Mouse (Mus musculus): Measurements from ENCODE around the gene Pinlyp. TPM values are rescaled to one million over a fixed set of nuclear protein-coding genes. Genes with fewer than 3 reads are reported as not detected.

Pinlyp gene
- polyA plus RNA-seq (2014; fragmentation: Nextera tagmentation; extraction: Ambion mirVana), result not detected in 2 replicates

GRCm38 (mm10) chr7:24546068-24546614 lies at the start of gene Pinlyp, which contains the start of gene Xrcc1:
Gene Pinlyp, minus strand, starts transcription at chr7:24546118.
Gene Xrcc1, plus strand, starts transcription at chr7:24546289.
- Histone ChIP-seq H3K4me2 (replicated peaks) (peak within 1 kb of the TSS; percentile 58), H3K27me3 (ENCODE audit: control insufficient read depth, insufficient read depth, low read length) (no peaks in the 10 kb centered on the region), H3K9me3 (ENCODE audit: control insufficient read depth, low read length) (no peaks in the 10 kb centered on the region), H3K36me3 (replicated peaks; ENCODE audit: control insufficient read depth, insufficient read depth) (peaks cover 15% of the 10 kb centered on the region; the same call in 1 of the 2 replicates), H3K4me1 (replicated peaks; ENCODE audit: control insufficient read depth, insufficient read depth, low read length) (peaks cover 5% of the 10 kb centered on the region), H3K4me3 (replicated peaks; ENCODE audit: low read length) (peak within 1 kb of the TSS; percentile 49), H3K9ac (peak within 1 kb of the TSS; percentile 60), H3K27ac (peak within 1 kb of the TSS; percentile 47; the same call in 1 of the 2 replicates)
- ATAC-seq (ENCODE audit: low FRiP score), result no peak
- WGBS, result 36% methylated on average over 13 of the region's 13 CpGs
- no peak for DNase-seq (ENCODE audit: low spot score)

- no peaks in the 10 kb centered on the region for H3K9me3 ChIP-seq (ENCODE audit: control insufficient read depth, low read length)
These were observed 49.5 kb upstream of the Pinlyp start for GRCm38 (mm10) chr7:24595464-24595863.

GRCm38 (mm10) chr7:24594309-24594803 lies 48.4 kb upstream of the Pinlyp start:
- peak overlapping the region; percentile 68 for H3K9ac ChIP-seq
- H3K4me2 ChIP-seq (replicated peaks), result peak overlapping the region; percentile 74
- peak overlapping the region; percentile 64 for H3K4me3 ChIP-seq (replicated peaks; ENCODE audit: low read length)
- 5% methylated on average over 13 of the region's 13 CpGs for WGBS
- H3K36me3 ChIP-seq (replicated peaks; ENCODE audit: control insufficient read depth, insufficient read depth), result no peaks in the 10 kb centered on the region
- peaks cover 15% of the 10 kb centered on the region for H3K4me1 ChIP-seq (replicated peaks; ENCODE audit: control insufficient read depth, insufficient read depth, low read length)
- no peaks in the 10 kb centered on the region for H3K9me3 ChIP-seq (ENCODE audit: control insufficient read depth, low read length)
- H3K27me3 ChIP-seq (ENCODE audit: control insufficient read depth, insufficient read depth, low read length), result 0 out of 2 replicates have a peak, but pooled peaks cover 3% of the 10 kb centered on the region
- no peak; the same call in none of the 2 replicates for ATAC-seq (ENCODE audit: low FRiP score)
- DNase-seq (ENCODE audit: low spot score), result no peak
- no peak overlapping the region for H3K27ac ChIP-seq

More at GRCm38 (mm10) chr7:24595464-24595863, 49.5 kb upstream of the Pinlyp start:
- H3K4me3 ChIP-seq (replicated peaks; ENCODE audit: low read length), result no peak overlapping the region
- no peak for DNase-seq (ENCODE audit: low spot score)
- WGBS, result 77% methylated on average over 2 of the region's 2 CpGs
- ATAC-seq (ENCODE audit: low FRiP score), result no peak
- H3K36me3 ChIP-seq (replicated peaks; ENCODE audit: control insufficient read depth, insufficient read depth), result no peaks in the 10 kb centered on the region
- peaks cover 15% of the 10 kb centered on the region for H3K4me1 ChIP-seq (replicated peaks; ENCODE audit: control insufficient read depth, insufficient read depth, low read length)
- H3K27ac ChIP-seq, result no peak overlapping the region
- 0 out of 2 replicates have a peak, but pooled peaks cover 3% of the 10 kb centered on the region for H3K27me3 ChIP-seq (ENCODE audit: control insufficient read depth, insufficient read depth, low read length)
- H3K4me2 ChIP-seq (replicated peaks), result no peak overlapping the region
- H3K9ac ChIP-seq, result no peak overlapping the region

- H3K4me3 ChIP-seq (replicated peaks; ENCODE audit: low read length), result peak overlapping the region; percentile 64
- no peak overlapping the region for H3K27ac ChIP-seq
- DNase-seq (ENCODE audit: low spot score) (peak; percentile 73), ATAC-seq (ENCODE audit: low FRiP score) (peak; percentile 86)
- peaks cover 15% of the 10 kb centered on the region for H3K4me1 ChIP-seq (replicated peaks; ENCODE audit: control insufficient read depth, insufficient read depth, low read length)
- no peaks in the 10 kb centered on the region for H3K9me3 ChIP-seq (ENCODE audit: control insufficient read depth, low read length)
- H3K27me3 ChIP-seq (ENCODE audit: control insufficient read depth, insufficient read depth, low read length), result 0 out of 2 replicates have a peak, but pooled peaks cover 3% of the 10 kb centered on the region
- H3K36me3 ChIP-seq (replicated peaks; ENCODE audit: control insufficient read depth, insufficient read depth), result no peaks in the 10 kb centered on the region
- WGBS, result 3% methylated on average over 39 of the region's 39 CpGs
- H3K4me2 ChIP-seq (replicated peaks), result peak overlapping the region; percentile 74
- H3K9ac ChIP-seq, result peak overlapping the region; percentile 68
These were observed 47.8 kb upstream of the Pinlyp start for GRCm38 (mm10) chr7:24593621-24594308.

- Histone ChIP-seq H3K4me1 (replicated peaks; ENCODE audit: control insufficient read depth, insufficient read depth, low read length) (peaks cover 15% of the 10 kb centered on the region), H3K36me3 (replicated peaks; ENCODE audit: control insufficient read depth, insufficient read depth) (no peaks in the 10 kb centered on the region), H3K4me2 (replicated peaks) (no peak overlapping the region), H3K9ac (no peak overlapping the region), H3K27me3 (ENCODE audit: control insufficient read depth, insufficient read depth, low read length) (0 out of 2 replicates have a peak, but pooled peaks cover 3% of the 10 kb centered on the region), H3K9me3 (ENCODE audit: control insufficient read depth, low read length) (no peaks in the 10 kb centered on the region), H3K27ac (no peak overlapping the region), H3K4me3 (replicated peaks; ENCODE audit: low read length) (no peak overlapping the region)
- WGBS, result 77% methylated on average over 6 of the region's 6 CpGs
- ATAC-seq (ENCODE audit: low FRiP score) (no peak), DNase-seq (ENCODE audit: low spot score) (no peak)
These were observed 46.9 kb upstream of the Pinlyp start for GRCm38 (mm10) chr7:24592781-24593180.

- no peaks in the 10 kb centered on the region for H3K36me3 ChIP-seq (replicated peaks; ENCODE audit: control insufficient read depth, insufficient read depth)
- H3K9me3 ChIP-seq (ENCODE audit: control insufficient read depth, low read length), result no peaks in the 10 kb centered on the region
- no peak overlapping the region for H3K27ac ChIP-seq
- no peak for DNase-seq (ENCODE audit: low spot score)
- H3K4me3 ChIP-seq (replicated peaks; ENCODE audit: low read length), result no peak overlapping the region
- H3K4me2 ChIP-seq (replicated peaks), result no peak overlapping the region
- no peak for ATAC-seq (ENCODE audit: low FRiP score)
- 0 out of 2 replicates have a peak, but pooled peaks cover 3% of the 10 kb centered on the region for H3K27me3 ChIP-seq (ENCODE audit: control insufficient read depth, insufficient read depth, low read length)
- 55% methylated on average over 4 of the region's 4 CpGs for WGBS
- H3K9ac ChIP-seq, result no peak overlapping the region
- peaks cover 17% of the 10 kb centered on the region for H3K4me1 ChIP-seq (replicated peaks; ENCODE audit: control insufficient read depth, insufficient read depth, low read length)
These were observed 46.2 kb upstream of the Pinlyp start for GRCm38 (mm10) chr7:24592163-24592562.

- H3K27ac ChIP-seq, result no peak overlapping the region
- no peaks in the 10 kb centered on the region for H3K9me3 ChIP-seq (ENCODE audit: control insufficient read depth, low read length)
- H3K36me3 ChIP-seq (replicated peaks; ENCODE audit: control insufficient read depth, insufficient read depth), result no peaks in the 10 kb centered on the region
- no peak overlapping the region for H3K4me3 ChIP-seq (replicated peaks; ENCODE audit: low read length)
- WGBS, result 78% methylated on average over 5 of the region's 5 CpGs
- no peak overlapping the region for H3K9ac ChIP-seq
- ATAC-seq (ENCODE audit: low FRiP score), result no peak
- no peak overlapping the region for H3K4me2 ChIP-seq (replicated peaks)
- peaks cover 3% of the 10 kb centered on the region; the same call in 1 of the 2 replicates for H3K27me3 ChIP-seq (ENCODE audit: control insufficient read depth, insufficient read depth, low read length)
- H3K4me1 ChIP-seq (replicated peaks; ENCODE audit: control insufficient read depth, insufficient read depth, low read length), result peaks cover 17% of the 10 kb centered on the region
- DNase-seq (ENCODE audit: low spot score), result no peak
These were observed 45.8 kb upstream of the Pinlyp start for GRCm38 (mm10) chr7:24591735-24592134.

GRCm38 (mm10) chr7:24588336-24588735 lies 42.4 kb upstream of the Pinlyp start:
- H3K27me3 ChIP-seq (ENCODE audit: control insufficient read depth, insufficient read depth, low read length), result peaks cover 15% of the 10 kb centered on the region
- H3K36me3 ChIP-seq (replicated peaks; ENCODE audit: control insufficient read depth, insufficient read depth), result no peaks in the 10 kb centered on the region
- ATAC-seq (ENCODE audit: low FRiP score) (no peak), DNase-seq (ENCODE audit: low spot score) (no peak)
- no peak overlapping the region for H3K27ac ChIP-seq
- no peak overlapping the region for H3K9ac ChIP-seq
- H3K9me3 ChIP-seq (ENCODE audit: control insufficient read depth, low read length), result no peaks in the 10 kb centered on the region
- H3K4me2 ChIP-seq (replicated peaks), result no peak overlapping the region
- WGBS, result 86% methylated on average over 13 of the region's 13 CpGs
- H3K4me1 ChIP-seq (replicated peaks; ENCODE audit: control insufficient read depth, insufficient read depth, low read length), result peaks cover 7% of the 10 kb centered on the region
- no peak overlapping the region for H3K4me3 ChIP-seq (replicated peaks; ENCODE audit: low read length)

All from hindbrain, embryonic 14.5 days (tissue).